In genomic region chr4:31419240-31419639, GRCm38 (mm10) we compare ENCODE assay signal across 7 mouse cellular contexts.
A peak's percentile ranks its signal among the peaks of the same experiment; 100 is the strongest.
DNase-seq lines count a peak whose midpoint lies in the region; TF ChIP-seq lines count a peak whose summit lies in the region.

No protein-coding gene starts in this region.

- TF ChIP-seq CTCF in MEL (IDR thresholded peaks at IDR 0.05 in 2 of 3, conservative IDR thresholded peaks at IDR 0.05 in 1 of 3; ENCODE audit: control insufficient read depth in 1 of 3, insufficient read depth in 1 of 3, low read depth in 2 of 3, low read length in 3 of 3, poor library complexity in 1 of 3, severe bottlenecking in 1 of 3): peak; percentile 38 to 57 (median 47); a peak in 5 of 6 replicates

- peak; percentile 51 for TF ChIP-seq RAD21 in MEL (IDR thresholded peaks at IDR 0.05; ENCODE audit: low read depth, low read length)

- H3K9ac ChIP-seq in MEL (ENCODE audit: control insufficient read depth, low read depth, low read length, poor library complexity, severe bottlenecking): no peak overlapping the region

- no peaks in the 10 kb centered on the region for H3K27me3 ChIP-seq in MEL (ENCODE audit: control insufficient read depth in 1 of 2, insufficient read depth in 2 of 2, low read length in 2 of 2)
- H3K27me3 ChIP-seq in forebrain, embryonic 10.5 days (ENCODE audit: poor library complexity, severe bottlenecking): no peaks in the 10 kb centered on the region
- H3K27me3 ChIP-seq in hindbrain, embryonic 10.5 days (ENCODE audit: insufficient read depth, poor library complexity, severe bottlenecking): no peaks in the 10 kb centered on the region
- no peaks in the 10 kb centered on the region; the same call in 1 of the 2 replicates for H3K27me3 ChIP-seq in splenic B cell, adult 2 months (ENCODE audit: control insufficient read depth, insufficient read depth, low read length, poor library complexity, severe bottlenecking)

- no peak overlapping the region for H3K4me3 ChIP-seq in MEL (ENCODE audit: control insufficient read depth in 1 of 2, insufficient read depth in 1 of 2, low read depth in 2 of 2, low read length in 2 of 2)
- H3K4me3 ChIP-seq in forebrain, embryonic 10.5 days: no peak overlapping the region
- H3K4me3 ChIP-seq in hindbrain, embryonic 10.5 days: no peak overlapping the region

- DNase-seq in MEL (ENCODE audit: low read depth, low spot score): peak; percentile 31
- DNase-seq in brain, adult 2 months (ENCODE audit: low read depth, low spot score): peak; percentile 85
- DNase-seq in forebrain, embryonic 10.5 days (ENCODE audit: extremely low spot score, low spot score): peak; percentile 61
- DNase-seq in hindbrain, embryonic 10.5 days (ENCODE audit: low spot score): peak; percentile 65
- peak; percentile 47 to 72 for DNase-seq in layer of hippocampus, postnatal 14 days (ENCODE audit: low spot score in 2 of 2)
- peak; percentile 85 for DNase-seq in mesoderm, embryonic 11.5 days (ENCODE audit: low read depth, low spot score)
- DNase-seq in splenic B cell, adult 2 months (ENCODE audit: low read depth, low spot score): peak; percentile 1

- 12% methylated on average over 6 of the region's 6 CpGs for WGBS in forebrain, embryonic 10.5 days
- 14% methylated on average over 6 of the region's 6 CpGs for WGBS in hindbrain, embryonic 10.5 days

- H3K4me1 ChIP-seq in MEL (ENCODE audit: control insufficient read depth in 1 of 2, insufficient read depth in 2 of 2, low read length in 2 of 2): no peaks in the 10 kb centered on the region
- 0 out of 2 replicates have a peak, but pooled peaks cover 8% of the 10 kb centered on the region for H3K4me1 ChIP-seq in forebrain, embryonic 10.5 days
- no peaks in the 10 kb centered on the region for H3K4me1 ChIP-seq in hindbrain, embryonic 10.5 days (replicated peaks)

- no peak overlapping the region for H3K27ac ChIP-seq in MEL (ENCODE audit: control insufficient read depth, low read depth, low read length)
- H3K27ac ChIP-seq in forebrain, embryonic 10.5 days: no peak overlapping the region
- H3K27ac ChIP-seq in hindbrain, embryonic 10.5 days: no peak overlapping the region

- no peaks in the 10 kb centered on the region for H3K79me2 ChIP-seq in MEL (ENCODE audit: control insufficient read depth, insufficient read depth, low read length, poor library complexity)

- H3K36me3 ChIP-seq in MEL (ENCODE audit: control insufficient read depth in 1 of 2, insufficient read depth in 2 of 2, low read length in 2 of 2): no peaks in the 10 kb centered on the region
- H3K36me3 ChIP-seq in forebrain, embryonic 10.5 days (replicated peaks): no peaks in the 10 kb centered on the region
- H3K36me3 ChIP-seq in hindbrain, embryonic 10.5 days: no peaks in the 10 kb centered on the region
- no peaks in the 10 kb centered on the region for H3K36me3 ChIP-seq in splenic B cell, adult 2 months (ENCODE audit: control insufficient read depth, insufficient read depth, low read length, poor library complexity, severe bottlenecking)

- TF ChIP-seq POLR2A in MEL (IDR thresholded peaks at IDR 0.05; ENCODE audit: control insufficient read depth in 1 of 2, insufficient read depth in 1 of 2, low read depth in 1 of 2, low read length in 2 of 2, poor library complexity in 1 of 2): no peak

- no peak for TF ChIP-seq EP300 in MEL (IDR thresholded peaks at IDR 0.05; ENCODE audit: low read depth in 1 of 2, low read length in 2 of 2)

- H3K9me3 ChIP-seq in MEL (replicated peaks; ENCODE audit: insufficient read depth, low read length): no peaks in the 10 kb centered on the region
- H3K9me3 ChIP-seq in forebrain, embryonic 10.5 days: peaks cover 5% of the 10 kb centered on the region; the same call in 1 of the 2 replicates
- peaks cover 3% of the 10 kb centered on the region; the same call in 1 of the 2 replicates for H3K9me3 ChIP-seq in hindbrain, embryonic 10.5 days

TF ChIP-seq in MEL, 35 proteins besides CTCF, POLR2A, EP300 and RAD21:
- TF ChIP-seq CHD1 (IDR thresholded peaks at IDR 0.05; ENCODE audit: low read depth, low read length): no peak
- TF ChIP-seq MYC (IDR thresholded peaks at IDR 0.05; ENCODE audit: low read depth, low read length): no peak
- no peak for TF ChIP-seq CHD2 (IDR thresholded peaks at IDR 0.05; ENCODE audit: low read length)
- peak; percentile 50 for TF ChIP-seq SMC3 (IDR thresholded peaks at IDR 0.05; ENCODE audit: low read depth, low read length)
- TF ChIP-seq MAX (IDR thresholded peaks at IDR 0.05; ENCODE audit: low read length): no peak
- TF ChIP-seq GATA1 (IDR thresholded peaks at IDR 0.05; ENCODE audit: low read depth, low read length): no peak
- TF ChIP-seq KAT2A (conservative IDR thresholded peaks at IDR 0.05; ENCODE audit: low read depth, low read length): no peak
- no peak for TF ChIP-seq ZNF384 (IDR thresholded peaks at IDR 0.05; ENCODE audit: low read depth, low read length)
- TF ChIP-seq MXI1 (IDR thresholded peaks at IDR 0.05; ENCODE audit: low read depth, low read length): no peak
- TF ChIP-seq TCF12 (IDR thresholded peaks at IDR 0.05; ENCODE audit: low read depth, low read length): no peak
- TF ChIP-seq JUND (IDR thresholded peaks at IDR 0.05; ENCODE audit: low read depth, low read length): no peak
- 0 out of 2 replicates have a peak, but pooled peaks have one; percentile 12 for TF ChIP-seq ZC3H11A (IDR thresholded peaks at IDR 0.05; ENCODE audit: low read depth, low read length)
- TF ChIP-seq MYB (IDR thresholded peaks at IDR 0.05; ENCODE audit: low read depth, low read length): no peak
- no peak for TF ChIP-seq SIN3A (IDR thresholded peaks at IDR 0.05; ENCODE audit: low read length)
- TF ChIP-seq NELFE (IDR thresholded peaks at IDR 0.05; ENCODE audit: low read depth, low read length): no peak

Comparison
In these comparisons a context has a peak if more than half of its experiments do, and no peak if none do; other contexts are left out.
1. DNase-seq: peak in every context shown above with its lines; median percentile 85 in brain, adult 2 months; 85 in mesoderm, embryonic 11.5 days; 65 in hindbrain, embryonic 10.5 days; 61 in forebrain, embryonic 10.5 days; 60 in layer of hippocampus, postnatal 14 days; 31 in MEL; 1 in splenic B cell, adult 2 months.